Mouse (Mus musculus): ENCODE measurements around the gene Paqr5. TPM values are rescaled to one million over a fixed set of nuclear protein-coding genes. Genes with fewer than 3 reads are reported as not detected.
A peak's percentile ranks its signal among the peaks of the same experiment; 100 is the strongest.

Paqr5 gene
- polyA plus RNA-seq, 1 experiment, result 3.3 TPM

DNA sequence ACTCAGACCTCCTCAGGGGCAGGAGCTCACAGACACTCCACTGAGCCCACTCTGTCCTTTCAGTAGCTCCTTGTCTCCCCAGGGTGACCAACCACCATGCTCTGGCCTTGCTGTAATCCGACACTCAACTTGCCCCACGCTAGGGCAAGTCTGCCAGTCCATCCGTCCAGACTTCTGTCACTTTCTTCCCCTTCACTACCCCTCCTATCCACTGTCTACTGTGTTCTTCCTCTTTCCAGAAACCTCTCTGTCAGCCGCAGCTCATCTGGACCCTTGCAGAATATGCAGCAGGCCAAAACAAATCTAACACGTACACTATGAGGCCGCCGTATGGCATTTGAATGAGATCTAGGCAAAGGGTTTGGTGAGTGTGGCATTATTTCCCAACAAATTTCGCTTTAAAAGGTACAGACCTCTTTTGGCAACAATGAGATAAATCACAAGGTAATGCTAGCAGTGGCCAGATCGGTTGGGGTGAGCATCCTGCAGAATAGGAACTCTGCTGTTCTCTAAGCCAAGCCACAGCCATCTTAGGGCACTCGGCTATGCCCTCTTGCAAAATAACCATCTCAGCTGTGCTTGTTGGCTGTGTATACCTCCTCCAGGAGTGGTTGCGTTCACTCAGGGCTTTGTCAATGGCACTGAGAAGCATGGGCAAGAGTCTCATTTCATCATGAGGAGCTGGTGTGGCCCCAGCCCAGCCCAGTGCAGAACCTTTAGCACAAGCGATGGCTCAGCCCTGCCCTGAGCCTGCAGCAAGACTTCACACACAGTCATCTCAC, 13.1 kb downstream of the Paqr5 start:
- Histone ChIP-seq H3K36me3 (ENCODE audit: control insufficient read depth, insufficient read depth, low read length) (no peaks in the 10 kb centered on the region), H3K27ac (ENCODE audit: insufficient read depth, low read depth, low read length) (no peak overlapping the region), H3K4me1 (ENCODE audit: control insufficient read depth, insufficient read depth, insufficient read length, low read length) (peaks cover 14% of the 10 kb centered on the region), H3K4me3 (ENCODE audit: low read depth, low read length) (no peak overlapping the region), H3K27me3 (ENCODE audit: control insufficient read depth, insufficient read depth, low read length) (no peaks in the 10 kb centered on the region)
- TF ChIP-seq POLR2A (IDR thresholded peaks at IDR 0.05; ENCODE audit: low read depth, low read length) (no peak), CTCF (IDR thresholded peaks at IDR 0.05; ENCODE audit: extremely low read depth, insufficient read length, insufficient replicate concordance, low read depth, low read length) (no peak)
- WGBS, result 78% methylated on average over 12 of the region's 12 CpGs

DNA sequence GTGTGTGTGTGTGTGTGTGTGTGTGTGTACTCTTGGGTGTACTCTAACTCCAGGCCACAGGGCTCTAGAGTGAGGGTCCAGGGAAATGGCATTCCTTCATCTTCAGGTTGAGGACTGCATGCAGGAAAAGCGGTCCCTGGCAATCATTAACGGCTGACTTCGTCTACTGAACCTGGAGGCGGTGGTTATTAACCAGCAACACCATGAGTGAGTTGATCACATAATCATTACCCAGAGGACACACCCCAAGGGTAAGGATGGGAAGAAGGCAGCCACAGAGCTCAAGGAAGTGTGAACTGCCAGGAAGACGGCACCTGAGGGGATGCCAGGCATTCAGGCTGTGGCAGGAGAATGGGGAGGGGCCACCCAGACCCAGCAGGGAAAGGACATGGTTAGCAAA, 18.3 kb downstream of the Paqr5 start:
- TF ChIP-seq POLR2A (IDR thresholded peaks at IDR 0.05; ENCODE audit: low read depth, low read length) (no peak), CTCF (IDR thresholded peaks at IDR 0.05; ENCODE audit: extremely low read depth, insufficient read length, insufficient replicate concordance, low read depth, low read length) (no peak)
- Histone ChIP-seq H3K4me1 (ENCODE audit: control insufficient read depth, insufficient read depth, insufficient read length, low read length) (peaks cover 18% of the 10 kb centered on the region), H3K36me3 (ENCODE audit: control insufficient read depth, insufficient read depth, low read length) (no peaks in the 10 kb centered on the region), H3K27me3 (ENCODE audit: control insufficient read depth, insufficient read depth, low read length) (no peaks in the 10 kb centered on the region), H3K27ac (ENCODE audit: insufficient read depth, low read depth, low read length) (peak overlapping the region; percentile 8; the same call in 1 of the 2 replicates), H3K4me3 (ENCODE audit: low read depth, low read length) (no peak overlapping the region)
- WGBS, result 35% methylated on average over 5 of the region's 5 CpGs

DNA sequence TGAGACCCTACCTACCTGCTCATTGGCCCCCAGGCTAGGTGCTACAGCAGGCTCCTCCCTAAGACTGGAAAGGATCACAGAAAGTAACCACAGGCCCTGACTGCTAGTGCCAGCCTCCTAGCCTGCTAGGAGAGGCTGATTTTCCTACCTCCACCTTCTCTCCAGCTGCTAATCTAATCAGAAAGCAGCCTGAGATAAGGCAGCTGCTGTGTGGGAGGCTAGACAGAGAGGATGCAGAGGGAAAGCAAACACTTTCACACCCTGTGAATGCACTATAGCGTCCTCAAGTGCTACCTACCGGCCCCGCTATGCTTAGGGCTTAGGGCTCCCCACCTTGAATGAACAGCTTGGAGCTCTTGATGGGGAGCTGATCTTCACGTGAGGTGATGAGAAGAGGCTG, 19.6 kb downstream of the Paqr5 start:
- Histone ChIP-seq H3K27me3 (ENCODE audit: control insufficient read depth, insufficient read depth, low read length) (no peaks in the 10 kb centered on the region), H3K27ac (ENCODE audit: insufficient read depth, low read depth, low read length) (no peak overlapping the region), H3K36me3 (ENCODE audit: control insufficient read depth, insufficient read depth, low read length) (no peaks in the 10 kb centered on the region), H3K4me3 (ENCODE audit: low read depth, low read length) (no peak overlapping the region), H3K4me1 (ENCODE audit: control insufficient read depth, insufficient read depth, insufficient read length, low read length) (peaks cover 18% of the 10 kb centered on the region)
- TF ChIP-seq POLR2A (IDR thresholded peaks at IDR 0.05; ENCODE audit: low read depth, low read length) (no peak), CTCF (IDR thresholded peaks at IDR 0.05; ENCODE audit: extremely low read depth, insufficient read length, insufficient replicate concordance, low read depth, low read length) (no peak)
- 31% methylated on average over 4 of the region's 4 CpGs for WGBS

DNA sequence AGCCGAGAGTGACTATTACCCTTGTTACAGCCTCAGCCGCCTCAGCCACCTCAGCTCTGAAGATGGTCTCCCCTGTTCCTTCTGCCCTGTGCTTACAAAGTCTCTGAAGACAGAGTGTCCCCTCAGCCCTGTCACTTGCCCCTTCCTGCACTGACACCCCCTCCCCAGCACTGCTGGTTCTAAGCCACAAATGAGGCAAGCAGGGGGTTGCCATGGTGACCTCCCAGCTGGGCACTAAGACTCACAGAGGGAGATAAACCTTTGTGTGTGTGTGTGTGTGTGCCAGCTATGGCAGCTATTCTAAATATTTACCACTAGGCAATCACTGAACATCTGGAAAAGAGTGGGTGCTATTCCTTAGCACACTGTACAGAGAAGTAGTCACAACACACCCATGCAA, 23.0 kb downstream of the Paqr5 start:
- Histone ChIP-seq H3K36me3 (ENCODE audit: control insufficient read depth, insufficient read depth, low read length) (no peaks in the 10 kb centered on the region), H3K4me1 (ENCODE audit: control insufficient read depth, insufficient read depth, insufficient read length, low read length) (peaks cover 34% of the 10 kb centered on the region), H3K27me3 (ENCODE audit: control insufficient read depth, insufficient read depth, low read length) (no peaks in the 10 kb centered on the region), H3K27ac (ENCODE audit: insufficient read depth, low read depth, low read length) (no peak overlapping the region), H3K4me3 (ENCODE audit: low read depth, low read length) (no peak overlapping the region)
- no peak for TF ChIP-seq POLR2A (IDR thresholded peaks at IDR 0.05; ENCODE audit: low read depth, low read length)
- no peak for TF ChIP-seq CTCF (IDR thresholded peaks at IDR 0.05; ENCODE audit: extremely low read depth, insufficient read length, insufficient replicate concordance, low read depth, low read length)
- 81% methylated on average over 2 of the region's 2 CpGs for WGBS

DNA sequence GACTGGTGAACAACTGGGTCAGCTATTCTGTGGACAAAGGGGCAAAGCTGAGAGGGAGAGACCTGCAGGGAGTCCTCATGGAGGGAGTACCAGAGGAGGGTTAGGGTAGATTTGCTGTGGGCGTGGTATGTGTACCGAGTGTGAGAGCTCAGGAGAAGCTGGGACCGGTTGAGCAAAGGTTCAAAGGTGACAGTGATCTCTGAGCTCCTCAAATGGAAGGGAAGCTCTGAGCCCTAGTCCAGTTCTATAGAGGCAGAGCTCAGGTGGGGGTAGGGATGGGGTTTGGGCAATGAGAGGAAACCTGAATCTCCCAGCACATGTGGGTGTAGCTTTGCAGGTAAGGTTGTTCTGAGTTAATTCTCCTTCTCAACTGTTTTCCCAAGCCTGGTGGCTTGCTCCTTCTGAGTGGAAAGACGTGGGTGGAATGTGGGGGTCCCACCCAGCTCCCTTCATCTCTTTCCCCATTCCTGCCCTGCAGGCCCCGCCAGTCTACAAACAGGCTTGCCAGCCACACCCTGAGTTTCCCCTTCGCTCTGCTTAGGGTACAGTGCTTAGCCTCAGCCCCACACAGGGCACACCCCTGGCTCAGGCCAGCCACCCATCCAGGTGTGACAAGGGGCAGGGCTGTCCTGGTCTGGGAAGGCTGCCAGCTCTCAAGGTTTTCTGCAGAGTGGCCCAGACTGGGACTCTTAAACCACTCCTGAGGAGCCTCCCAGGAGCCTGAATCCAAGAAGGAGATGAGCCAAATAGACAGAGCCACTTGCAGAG, 26.8 kb downstream of the Paqr5 start:
- Histone ChIP-seq H3K27me3 (ENCODE audit: control insufficient read depth, insufficient read depth, low read length) (no peaks in the 10 kb centered on the region), H3K4me1 (ENCODE audit: control insufficient read depth, insufficient read depth, insufficient read length, low read length) (peaks cover 26% of the 10 kb centered on the region), H3K27ac (ENCODE audit: insufficient read depth, low read depth, low read length) (peak overlapping the region; percentile 68), H3K36me3 (ENCODE audit: control insufficient read depth, insufficient read depth, low read length) (no peaks in the 10 kb centered on the region), H3K4me3 (ENCODE audit: low read depth, low read length) (no peak overlapping the region)
- TF ChIP-seq CTCF (IDR thresholded peaks at IDR 0.05; ENCODE audit: extremely low read depth, insufficient read length, insufficient replicate concordance, low read depth, low read length), result 0 out of 2 replicates have a peak, but pooled peaks have one; percentile 7
- no peak for TF ChIP-seq POLR2A (IDR thresholded peaks at IDR 0.05; ENCODE audit: low read depth, low read length)
- WGBS, result 33% methylated on average over 6 of the region's 6 CpGs

DNA sequence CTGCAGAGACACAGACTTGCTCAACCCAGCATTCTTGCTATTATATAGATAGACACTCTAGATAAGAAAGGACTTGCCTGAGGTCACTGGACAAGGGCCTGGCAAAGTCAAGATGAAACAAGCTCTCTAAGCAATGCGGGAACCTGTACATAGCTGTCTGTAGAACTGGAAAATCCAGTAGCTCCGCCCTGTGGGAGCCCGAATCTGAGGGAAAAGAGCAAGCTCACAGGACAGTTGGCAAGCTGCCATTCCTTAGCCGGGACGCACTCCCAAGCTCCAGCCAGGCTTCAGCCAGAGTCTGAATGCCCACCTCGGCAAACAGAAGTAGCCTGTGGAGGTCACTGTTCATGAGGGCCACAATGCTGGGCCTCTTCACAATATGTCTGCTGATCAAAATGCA, 28.8 kb downstream of the Paqr5 start:
- H3K4me1 ChIP-seq (ENCODE audit: control insufficient read depth, insufficient read depth, insufficient read length, low read length), result peaks cover 26% of the 10 kb centered on the region
- no peak for TF ChIP-seq POLR2A (IDR thresholded peaks at IDR 0.05; ENCODE audit: low read depth, low read length)
- no peak for TF ChIP-seq CTCF (IDR thresholded peaks at IDR 0.05; ENCODE audit: extremely low read depth, insufficient read length, insufficient replicate concordance, low read depth, low read length)
- H3K36me3 ChIP-seq (ENCODE audit: control insufficient read depth, insufficient read depth, low read length), result no peaks in the 10 kb centered on the region
- no peak overlapping the region for H3K4me3 ChIP-seq (ENCODE audit: low read depth, low read length)
- H3K27ac ChIP-seq (ENCODE audit: insufficient read depth, low read depth, low read length), result 0 out of 2 replicates have a peak overlapping the region, but pooled peaks have one; percentile 33
- WGBS, result 20% methylated on average over 6 of the region's 6 CpGs
- no peaks in the 10 kb centered on the region for H3K27me3 ChIP-seq (ENCODE audit: control insufficient read depth, insufficient read depth, low read length)

DNA sequence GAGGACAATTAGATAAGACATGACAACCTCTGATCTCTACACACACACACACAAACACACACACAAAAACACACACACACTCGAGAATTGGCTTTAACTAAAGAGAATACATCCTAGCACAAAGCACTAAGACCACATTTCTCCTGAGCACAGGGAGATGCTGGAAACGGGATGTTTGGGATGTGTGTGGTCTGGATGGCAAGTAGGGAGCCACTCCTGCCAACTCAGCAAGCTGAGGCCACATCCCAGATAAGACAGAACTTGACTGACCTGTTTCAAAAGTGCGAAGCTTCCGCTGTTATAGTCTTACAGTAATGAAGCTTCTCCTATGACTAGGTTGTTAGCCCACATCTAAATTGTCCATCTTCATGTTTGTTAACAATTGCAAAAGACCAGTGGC, 35.5 kb downstream of the Paqr5 start:
- Histone ChIP-seq H3K27me3 (ENCODE audit: control insufficient read depth, insufficient read depth, low read length) (no peaks in the 10 kb centered on the region), H3K36me3 (ENCODE audit: control insufficient read depth, insufficient read depth, low read length) (no peaks in the 10 kb centered on the region), H3K27ac (ENCODE audit: insufficient read depth, low read depth, low read length) (no peak overlapping the region), H3K4me1 (ENCODE audit: control insufficient read depth, insufficient read depth, insufficient read length, low read length) (peaks cover 2% of the 10 kb centered on the region; the same call in 1 of the 2 replicates), H3K4me3 (ENCODE audit: low read depth, low read length) (no peak overlapping the region)
- WGBS, result 37% methylated on average over 4 of the region's 4 CpGs
- no peak for TF ChIP-seq POLR2A (IDR thresholded peaks at IDR 0.05; ENCODE audit: low read depth, low read length)
- no peak for TF ChIP-seq CTCF (IDR thresholded peaks at IDR 0.05; ENCODE audit: extremely low read depth, insufficient read length, insufficient replicate concordance, low read depth, low read length)
